Mouse (Mus musculus) left cerebral cortex, postnatal 4 days (tissue): Measurements from ENCODE around the gene Sipa1l1. TPM values are rescaled to one million over a fixed set of nuclear protein-coding genes. Genes with fewer than 3 reads are reported as not detected.

Experiments
- DNase-seq: peaks from one replicate; pipeline ENCODE4 v3.0.0-alpha.2; 2022
- intact Hi-C: fragments of 180-260 bp; cut with DNase I; formaldehyde crosslinking; loops from one replicate; pipeline ENCODE4 v1.15.1; 2025
- total RNA-seq, 2 experiments: library from RNA; stranded (reverse); gene quantifications; 2 replicates each; pipeline ENCODE4 v1.2.3; 2021

Gene Sipa1l1
- total RNA-seq, 2 experiments from 2014 or later, result 76.5 to 80.0 TPM

GRCm38 (mm10) chr12:82285018-82285417 lies 115.9 kb downstream of the Sipa1l1 start:
- intact Hi-C loops, result no loop called here

GRCm38 (mm10) chr12:82286068-82286467 lies 116.9 kb downstream of the Sipa1l1 start:
- intact Hi-C loops, result no loop called here
- no peak for DNase-seq

More at GRCm38 (mm10) chr12:82285018-82285417, 115.9 kb downstream of the Sipa1l1 start:
- no peak for DNase-seq

DNA sequence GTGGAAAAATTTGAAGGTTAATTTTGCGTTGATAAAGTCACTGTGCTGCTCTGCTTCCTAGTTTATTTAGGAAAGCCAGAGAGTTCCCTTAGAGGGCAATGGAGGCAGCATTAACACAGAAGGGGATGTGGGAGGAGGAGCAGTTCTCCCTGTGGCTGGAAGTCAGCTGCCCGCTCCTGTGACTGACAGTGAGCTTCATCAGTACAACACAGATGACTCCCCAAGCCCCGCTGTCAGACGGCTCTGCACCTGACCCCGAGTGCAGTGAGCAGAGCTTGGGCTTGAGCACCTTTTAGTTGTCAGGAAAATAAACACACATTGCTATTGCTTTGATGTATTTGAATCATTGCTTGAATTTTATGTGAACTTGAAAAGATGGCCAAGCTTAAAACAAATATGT lies 117.7 kb downstream of the Sipa1l1 start:
- intact Hi-C loops, result no loop called here
- DNase-seq, result no peak

DNA sequence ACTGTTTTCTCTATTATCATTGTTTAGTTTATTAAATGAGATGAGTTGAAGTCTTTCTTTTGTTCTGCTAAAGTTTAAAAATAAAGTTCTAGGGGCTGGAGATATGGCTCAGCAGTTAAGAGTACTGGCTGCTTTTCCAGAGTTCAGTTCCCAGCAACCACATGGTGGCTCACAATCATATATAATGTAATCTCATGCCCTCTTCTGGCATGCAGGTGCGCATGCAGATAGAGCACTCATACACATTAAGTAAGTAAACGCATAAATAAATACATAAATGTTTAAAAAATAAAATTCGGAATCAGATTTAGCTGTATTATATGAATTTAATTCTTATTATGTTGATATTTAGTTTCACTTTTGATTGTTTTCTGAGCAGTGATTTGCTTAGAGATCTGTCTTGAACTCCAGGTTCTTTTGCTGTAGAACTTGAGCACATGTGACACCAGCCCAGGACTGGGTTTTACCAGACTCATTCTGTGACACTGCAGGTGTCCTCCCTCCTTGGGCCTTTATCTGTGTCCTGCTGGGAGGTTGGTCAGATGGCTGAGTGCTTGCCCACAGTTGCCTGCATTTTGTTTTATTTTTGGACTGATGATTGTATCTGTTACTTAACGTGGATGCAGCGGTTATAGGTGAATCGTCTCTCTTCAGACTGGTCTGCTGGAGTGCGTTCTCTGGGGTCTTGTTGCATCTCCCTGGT lies 124.6 kb downstream of the Sipa1l1 start:
- intact Hi-C loops, result no loop called here
- DNase-seq, result no peak

- intact Hi-C loops, result no loop called here
Measured at GRCm38 (mm10) chr12:82294906-82295887, 126.1 kb downstream of the Sipa1l1 start.

DNA sequence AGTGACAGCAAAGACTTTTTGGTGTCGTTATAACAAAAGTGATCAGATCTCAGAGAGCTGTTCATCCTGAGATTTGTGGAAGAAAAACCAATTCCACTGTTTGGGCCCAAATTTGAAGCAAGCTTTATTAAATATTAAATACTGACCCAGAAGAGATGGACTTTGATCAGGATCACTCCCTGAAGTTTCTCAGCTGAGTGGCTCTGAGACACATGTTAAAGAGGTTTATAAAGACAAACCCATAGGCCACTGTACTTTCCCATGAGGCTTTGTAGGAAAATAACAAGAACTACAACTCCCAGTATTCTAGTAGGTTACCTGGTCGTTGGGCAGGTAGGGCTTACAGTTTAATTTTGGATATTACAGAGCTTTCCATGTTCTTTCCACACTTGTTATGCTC lies 127.2 kb downstream of the Sipa1l1 start:
- intact Hi-C loops, result no loop called here
- DNase-seq, result no peak

More at GRCm38 (mm10) chr12:82294906-82295887, 126.1 kb downstream of the Sipa1l1 start:
- DNase-seq, result no peak

- intact Hi-C loops, result no loop called here
- DNase-seq, result no peak
Measured at GRCm38 (mm10) chr12:82297196-82297595, 128.1 kb downstream of the Sipa1l1 start.

DNA sequence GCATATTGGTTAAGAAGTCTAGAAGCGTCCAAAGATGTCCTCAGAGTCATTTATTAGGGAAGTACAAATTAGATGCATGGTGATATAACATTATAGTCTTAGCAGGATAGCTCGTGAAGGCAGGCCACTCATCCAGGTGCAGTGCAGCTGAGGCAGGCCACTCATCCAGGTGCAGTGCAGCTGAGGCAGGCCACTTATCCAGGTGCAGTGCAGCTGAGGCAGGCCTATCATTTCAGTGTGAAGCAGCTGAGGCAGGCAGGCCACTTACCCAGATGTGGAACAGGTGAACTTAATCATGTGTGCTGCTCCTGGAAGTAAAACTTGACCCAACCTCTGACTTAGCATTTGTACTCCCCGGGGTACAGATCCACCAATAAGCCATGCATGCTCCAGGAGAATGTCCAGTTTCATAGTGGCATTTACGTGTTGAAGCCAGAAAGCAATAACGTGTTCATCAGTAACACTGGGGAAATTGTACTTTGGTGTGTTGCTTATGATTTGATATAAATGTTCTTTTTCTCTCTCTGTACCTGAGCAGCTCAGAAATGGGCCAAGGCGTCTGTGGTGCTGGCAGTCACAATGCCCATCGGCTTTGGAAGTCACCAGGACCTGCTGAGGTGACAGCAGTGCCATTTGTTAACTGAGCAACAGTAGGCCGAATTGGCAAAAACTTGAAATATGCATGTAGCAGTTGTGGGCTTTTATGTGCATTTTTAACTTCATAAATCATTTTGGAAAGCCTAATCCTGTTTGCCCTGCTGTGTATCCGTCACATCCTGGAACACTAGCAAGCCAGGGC lies 129.7 kb downstream of the Sipa1l1 start:
- no peak for DNase-seq
- intact Hi-C loops, result no loop called here

DNA sequence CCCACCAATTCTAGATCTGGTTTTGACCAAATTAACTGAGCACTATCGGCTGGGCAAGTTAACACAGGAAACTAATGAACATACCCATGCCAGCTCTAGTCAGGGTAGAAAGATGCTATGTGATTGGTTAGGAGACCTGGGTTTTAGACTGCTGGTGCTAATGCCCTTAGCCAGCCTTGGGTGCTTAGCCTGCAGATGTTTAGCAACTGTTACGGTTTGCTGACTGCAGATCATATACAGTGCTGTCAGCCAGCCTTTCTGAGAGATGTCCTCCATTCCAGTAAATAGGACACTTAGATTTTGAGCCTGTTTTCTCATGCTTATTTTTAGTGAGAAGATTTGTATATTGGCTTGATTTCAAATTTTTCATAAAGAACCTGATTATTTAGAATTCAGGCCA lies 135.0 kb downstream of the Sipa1l1 start:
- no peak for DNase-seq

GRCm38 (mm10) chr12:82306035-82306434 lies 136.9 kb downstream of the Sipa1l1 start:
- no peak for DNase-seq
- intact Hi-C loops, result no loop called here

More for the DNA sequence above, 135.0 kb downstream of the Sipa1l1 start:
- intact Hi-C loops, result no loop called here

DNA sequence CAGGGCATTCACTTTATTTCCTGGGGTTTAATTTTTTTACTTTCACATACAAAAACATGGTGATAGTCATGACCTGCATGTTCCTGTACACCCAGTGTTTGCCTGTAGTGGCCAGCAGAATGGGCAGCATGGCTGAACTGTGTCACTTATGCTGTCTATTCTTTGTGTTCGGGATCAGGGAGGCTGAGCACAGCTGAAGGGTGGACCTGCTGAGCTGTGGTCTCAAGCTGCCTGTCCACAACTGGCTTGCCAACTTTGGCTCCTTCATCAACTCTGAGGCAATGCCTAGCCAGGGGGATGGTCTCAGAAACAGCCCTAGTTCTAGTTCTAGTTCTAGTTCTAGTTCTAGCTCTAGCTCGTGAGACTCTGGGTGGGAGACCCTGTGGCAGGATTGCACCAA lies 142.5 kb downstream of the Sipa1l1 start:
- intact Hi-C loops, result no loop called here
- DNase-seq, result no peak

- intact Hi-C loops, result no loop called here
- DNase-seq, result peak; percentile 72
Measured at GRCm38 (mm10) chr12:82312091-82312820, 143.1 kb downstream of the Sipa1l1 start.

GRCm38 (mm10) chr12:82313091-82313490 lies 144.0 kb downstream of the Sipa1l1 start:
- intact Hi-C loops, result no loop called here
- no peak for DNase-seq

GRCm38 (mm10) chr12:82319436-82320131 lies 150.5 kb downstream of the Sipa1l1 start:
- intact Hi-C loops, result loop anchor here (5.0 kb wide), 1 partner anchor 148 kb away; no protein-coding TSS in a partner anchor
- no peak for DNase-seq

DNA sequence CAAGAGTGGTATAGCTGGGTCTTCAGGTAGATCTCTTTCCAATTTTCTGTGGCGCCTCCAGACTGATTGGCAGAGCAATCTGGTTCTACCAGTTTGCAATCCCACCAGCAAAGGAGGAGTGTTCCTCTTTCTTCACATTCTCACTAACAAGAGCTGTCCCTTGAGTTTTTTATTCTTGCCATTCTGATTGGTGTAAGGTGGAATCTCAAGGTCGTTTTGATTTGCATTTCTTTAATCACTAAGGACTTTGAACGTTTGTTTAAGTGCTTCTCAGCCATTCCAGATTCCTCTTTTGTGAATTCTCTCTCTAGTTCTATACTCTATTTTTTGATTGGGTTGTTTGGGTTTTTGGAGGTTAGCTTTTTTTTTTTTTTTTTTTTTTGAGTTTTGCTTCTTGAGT lies 151.1 kb downstream of the Sipa1l1 start:
- no peak for DNase-seq
- intact Hi-C loops, result loop anchor here (5.0 kb wide), 1 partner anchor 147 kb away; no protein-coding TSS in a partner anchor

DNA sequence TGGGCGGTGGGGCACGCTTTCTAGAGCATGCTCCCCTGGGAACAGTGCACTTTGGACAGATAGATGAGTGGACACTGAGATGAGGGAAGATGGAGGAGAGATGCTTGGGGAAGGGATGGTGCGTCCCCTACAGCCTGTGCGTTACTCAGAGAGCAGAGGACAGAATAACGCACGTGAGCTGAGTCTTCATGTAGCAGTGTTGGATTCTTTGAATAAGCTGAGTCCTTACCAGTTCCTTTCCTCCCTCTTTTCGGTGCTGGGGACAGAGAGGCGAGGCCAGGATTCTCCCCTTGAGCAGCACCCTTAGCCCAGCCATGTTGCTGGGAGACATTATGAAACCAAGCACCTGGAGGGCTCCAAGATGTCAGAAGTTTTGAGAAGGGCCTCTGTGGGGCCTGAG lies 152.3 kb downstream of the Sipa1l1 start:
- intact Hi-C loops, result loop anchor here (5.0 kb wide), 1 partner anchor 146 kb away; no protein-coding TSS in a partner anchor
- no peak for DNase-seq

- intact Hi-C loops, result loop anchor here (5.0 kb wide), 1 partner anchor 145 kb away; no protein-coding TSS in a partner anchor
Measured at GRCm38 (mm10) chr12:82321855-82322254, 152.7 kb downstream of the Sipa1l1 start.

DNA sequence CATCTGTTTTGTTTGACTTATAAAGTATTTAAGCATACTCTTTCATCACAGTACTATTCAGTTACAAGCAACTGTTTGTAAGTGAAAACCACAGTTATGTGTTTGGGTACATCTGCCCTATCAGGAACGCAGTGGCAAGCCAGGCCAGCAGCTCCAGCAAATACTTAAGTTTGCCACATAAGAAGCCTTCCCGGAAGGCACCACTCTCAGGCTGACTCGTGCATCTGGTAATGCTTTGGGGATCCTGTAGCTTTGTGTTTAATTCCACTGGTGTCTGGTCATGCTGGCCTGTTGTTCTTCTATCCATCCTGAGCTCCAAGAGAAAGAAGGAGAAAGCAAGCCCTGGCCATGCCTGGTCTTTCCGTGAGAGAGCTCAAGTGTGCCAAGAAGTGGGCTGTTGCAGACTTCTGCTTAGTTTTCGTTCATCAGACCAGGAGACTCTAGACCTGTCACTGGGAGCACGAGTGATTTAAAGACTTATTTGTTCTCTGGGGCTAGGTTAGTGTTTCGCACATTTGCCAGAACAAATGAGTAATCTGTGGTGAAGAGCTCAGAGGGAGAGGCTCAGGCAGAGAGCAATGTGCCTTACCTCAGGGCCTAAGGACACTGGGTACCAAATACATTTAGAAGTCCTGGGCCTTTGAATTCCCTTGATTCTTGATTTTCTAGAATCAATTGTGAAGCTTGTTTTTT lies 153.8 kb downstream of the Sipa1l1 start:
- DNase-seq, result no peak
- intact Hi-C loops, result loop anchor here (5.0 kb wide), 1 partner anchor 144 kb away; no protein-coding TSS in a partner anchor

More at GRCm38 (mm10) chr12:82321855-82322254, 152.7 kb downstream of the Sipa1l1 start:
- no peak for DNase-seq
